Mouse (Mus musculus) layer of hippocampus, postnatal 10 days (tissue): Measurements from ENCODE around the gene Asap3. TPM values are rescaled to one million over a fixed set of nuclear protein-coding genes. Genes with fewer than 3 reads are reported as not detected.

ENCODE experiments used
- DNase-seq, 2 experiments: peaks; one replicate each; pipeline ENCODE4 v3.0.0; 2021; ENCODE audit warnings: low spot score in 2 of 2
- total RNA-seq, 2 experiments: library from RNA; stranded (reverse); gene quantifications; 2 replicates each; pipeline ENCODE4 v1.2.3; 2021

Asap3 gene
- total RNA-seq, 2 experiments from 2014 or later = 5.1 to 5.6 TPM

GRCm38 (mm10) chr4:136290781-136291595 lies 84.8 kb downstream of the Asap3 start:
- DNase-seq = no peak

- DNase-seq = no peak
Observed at GRCm38 (mm10) chr4:136291692-136292091, 85.5 kb downstream of the Asap3 start.

Other genes with a start within 250 kb of the Asap3 start
- gene Gale, start 242.6 kb upstream of the Asap3 start, total RNA-seq = 10 to 100 TPM; 34.6 to 36.2 TPM
- gene Lypla2, start 233.7 kb upstream of the Asap3 start, total RNA-seq = 100 to 1,000 TPM; 113 to 119 TPM
- 10 to 100 TPM; 76.2 to 81.0 TPM for gene Pithd1, start 219.1 kb upstream of the Asap3 start, total RNA-seq
- 10 to 100 TPM; 32.5 to 33.6 TPM for gene Eloa, start 184.6 kb upstream of the Asap3 start, total RNA-seq
- gene Rpl11, start 152.9 kb upstream of the Asap3 start, total RNA-seq = 100 to 1,000 TPM; 322 to 405 TPM
- 100 to 1,000 TPM in 1 of 2 experiments, 10 to 100 TPM in 1; 80.3 to 101 TPM for gene Id3, start 62.9 kb upstream of the Asap3 start, total RNA-seq
- gene E2f2, start 34.0 kb upstream of the Asap3 start, total RNA-seq = 1 to 10 TPM; 1.1 to 2.3 TPM
- gene Tcea3, start 41.4 kb downstream of the Asap3 start, total RNA-seq = under 1 TPM; 0.55 to 0.89 TPM
- gene Zfp46, start 78.3 kb downstream of the Asap3 start, total RNA-seq = 10 to 100 TPM; 88.7 to 93.8 TPM
- gene Hnrnpr, start 104.6 kb downstream of the Asap3 start, total RNA-seq = 100 to 1,000 TPM; 115 TPM
- gene Htr1d, start 217.2 kb downstream of the Asap3 start, total RNA-seq = 1 to 10 TPM in 1 of 2 experiments, under 1 TPM in 1; 0.98 to 1.3 TPM